Mouse (Mus musculus): ENCODE measurements around the gene Alg10b. TPM values are rescaled to one million over a fixed set of nuclear protein-coding genes. Genes with fewer than 3 reads are reported as not detected.

Gene Alg10b
- polyA plus RNA-seq, 1 experiment from 2014 or later: 44.4 TPM

Small RNA genes within 50 kb of the gene (microRNA-seq; reads per million reads assigned to microRNA genes)
- 1.6 reads per million for gene Mir7648

Data from limb, embryonic 12.5 days (tissue).